Mouse (Mus musculus) A20 (cell line): ENCODE results near the gene Noc2l.

Experiments
- DNase-seq: peaks from one replicate; pipeline ENCODE4 v3.0.0-alpha.2; 2011; ENCODE audit warnings: low read depth, low spot score

Gene Noc2l

DNA sequence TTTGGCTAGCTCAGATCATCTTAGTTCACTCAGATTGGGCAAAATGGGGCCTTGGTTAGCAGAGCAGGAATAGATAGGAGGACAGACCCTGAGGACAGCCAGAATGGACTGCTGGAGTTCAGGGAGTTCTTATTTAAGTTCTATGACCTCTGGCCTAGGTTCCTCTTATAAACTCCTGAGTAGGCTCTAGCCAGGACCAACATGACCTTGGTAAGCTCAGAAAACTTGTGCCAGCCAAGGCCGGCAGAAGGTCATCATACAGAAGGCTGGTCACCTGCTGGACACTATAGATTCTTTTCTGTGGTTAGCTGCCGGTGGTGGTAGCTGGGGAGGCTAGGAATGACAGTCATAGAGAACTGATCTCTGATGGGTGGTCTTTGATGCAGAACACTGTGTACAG, 19.6 kb upstream of the Noc2l start:
- no peak for DNase-seq

- no peak for DNase-seq
Observed at GRCm38 (mm10) chr4:156217022-156217669, 18.7 kb upstream of the Noc2l start.

GRCm38 (mm10) chr4:156217838-156218237, 18.0 kb upstream of the Noc2l start:
- no peak for DNase-seq

DNA sequence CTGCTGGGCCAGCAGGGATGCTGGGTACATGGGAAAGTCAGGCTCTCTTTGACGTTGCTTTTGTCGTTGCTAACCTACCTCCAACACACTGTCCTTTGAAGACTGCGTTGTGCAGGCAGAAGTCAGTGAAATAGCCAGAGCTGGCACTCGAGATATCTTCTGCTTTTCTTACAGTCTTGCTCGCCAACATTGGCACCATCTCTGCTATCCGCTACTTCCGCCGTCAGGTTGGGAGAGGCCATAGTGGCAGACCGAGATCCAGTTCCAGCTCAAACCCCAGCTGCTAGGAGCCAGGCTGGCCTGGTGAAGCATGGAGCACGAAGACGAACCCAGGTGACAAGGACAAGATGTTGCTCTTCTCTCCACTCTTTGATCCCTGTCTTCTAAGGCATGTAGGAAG, 15.9 kb upstream of the Noc2l start:
- DNase-seq: no peak

- no peak for DNase-seq
Observed at GRCm38 (mm10) chr4:156224276-156224675, 11.5 kb upstream of the Noc2l start.

- DNase-seq: no peak
Observed at GRCm38 (mm10) chr4:156227752-156228392, 7.9 kb upstream of the Noc2l start.

- DNase-seq: no peak
Observed at GRCm38 (mm10) chr4:156228393-156229024, 7.3 kb upstream of the Noc2l start.

DNA sequence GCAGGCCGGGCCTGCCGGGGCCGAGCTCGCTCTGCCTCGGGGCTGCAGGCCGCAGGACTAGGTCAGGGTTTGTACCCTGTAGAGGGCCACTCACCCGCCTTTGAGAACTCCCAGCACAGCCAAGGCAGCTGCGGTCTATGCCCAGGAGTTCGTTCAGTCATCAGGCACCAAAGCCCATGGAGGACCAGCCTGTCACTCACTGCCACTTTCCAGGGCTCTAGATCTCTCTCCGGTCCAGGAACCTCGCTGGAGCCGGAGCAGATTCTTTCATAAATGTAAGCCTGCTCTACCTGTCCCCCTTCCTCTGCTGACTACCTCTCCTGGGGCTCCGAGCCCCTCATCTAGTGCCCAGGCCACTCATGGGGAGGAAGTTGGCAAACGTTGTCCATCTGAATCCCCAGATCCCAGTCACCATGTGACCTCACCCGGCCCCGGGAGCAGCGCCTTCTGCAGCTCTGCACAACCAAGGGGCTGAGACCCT, 1.7 kb upstream of the Noc2l start:
- peak; percentile 19 for DNase-seq

DNA sequence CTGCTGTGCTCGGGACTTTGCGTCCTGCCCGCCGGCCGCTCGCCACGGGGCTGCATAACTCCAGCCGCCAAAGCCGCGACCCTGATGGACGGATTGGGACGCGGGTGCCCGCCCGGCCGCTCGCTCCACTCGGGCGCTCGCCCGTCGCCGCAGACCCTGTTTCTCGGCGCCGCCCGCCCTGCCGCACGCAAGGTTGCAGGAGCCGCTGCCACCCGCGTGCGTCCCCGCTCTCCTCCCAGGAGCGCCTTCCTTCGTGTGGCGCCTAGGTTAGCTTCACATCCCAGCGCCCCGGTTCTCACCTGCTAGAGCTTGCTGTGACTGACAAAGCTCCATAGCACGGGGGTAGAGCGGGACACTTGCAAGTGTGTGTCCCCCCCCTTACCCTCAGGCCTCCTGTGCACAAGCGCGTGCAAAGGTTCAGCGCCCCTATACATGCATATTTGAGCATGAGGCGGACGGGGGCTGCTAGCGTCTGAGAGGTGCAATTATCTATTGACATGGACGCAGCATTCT, 1.1 kb upstream of the Noc2l start, which contains the start of gene Plekhn1:
TSS of gene Plekhn1 (minus strand) at position 157 of the 513 bp plus-strand sequence.
- DNase-seq: peak; percentile 86

DNA sequence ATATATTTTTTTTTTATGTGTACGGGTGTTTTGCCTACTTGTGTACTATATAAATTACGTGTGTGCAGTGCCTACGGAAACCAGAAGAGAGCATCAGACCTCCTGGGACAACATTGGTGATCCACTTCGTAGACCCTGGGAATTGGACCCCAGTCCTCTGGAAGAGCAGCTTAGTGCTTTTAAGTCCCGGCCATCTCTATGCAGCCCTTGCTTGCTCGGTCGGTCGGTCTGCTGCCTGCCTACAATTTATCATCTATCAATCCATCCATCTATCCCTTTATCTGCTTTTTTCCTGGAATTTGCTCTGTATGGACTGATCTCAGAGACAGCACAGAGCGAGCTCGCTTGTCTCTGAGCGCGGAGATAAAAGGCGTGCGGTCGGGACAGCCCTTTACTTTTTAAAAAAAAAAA, 445 bp upstream of the Noc2l start:
- DNase-seq: peak; percentile 87

GRCm38 (mm10) chr4:156236651-156237447, 1.0 kb downstream of the Noc2l start:
- DNase-seq: peak; percentile 48

DNA sequence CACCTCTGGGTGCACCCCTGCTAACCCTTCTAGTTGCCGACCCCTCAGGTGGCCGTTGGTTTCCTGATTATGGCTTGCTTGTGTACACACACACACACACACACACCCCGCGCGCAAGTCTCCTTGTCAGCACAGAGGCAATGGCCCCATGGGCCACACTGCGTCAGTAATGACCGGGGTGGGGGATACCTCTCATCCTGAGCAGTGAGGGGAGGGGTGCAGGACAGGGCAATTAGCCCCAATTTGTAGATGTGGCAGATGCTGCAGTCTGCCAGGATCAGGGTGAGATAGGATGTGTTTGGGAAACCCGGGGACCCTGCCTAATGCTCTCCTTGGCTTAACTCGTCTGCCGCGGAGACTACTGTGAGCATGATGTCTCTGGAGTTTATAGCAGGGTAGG, 13.8 kb downstream of the Noc2l start:
- DNase-seq: no peak

- DNase-seq: no peak
Observed at GRCm38 (mm10) chr4:156251081-156251480, 15.3 kb downstream of the Noc2l start.

DNA sequence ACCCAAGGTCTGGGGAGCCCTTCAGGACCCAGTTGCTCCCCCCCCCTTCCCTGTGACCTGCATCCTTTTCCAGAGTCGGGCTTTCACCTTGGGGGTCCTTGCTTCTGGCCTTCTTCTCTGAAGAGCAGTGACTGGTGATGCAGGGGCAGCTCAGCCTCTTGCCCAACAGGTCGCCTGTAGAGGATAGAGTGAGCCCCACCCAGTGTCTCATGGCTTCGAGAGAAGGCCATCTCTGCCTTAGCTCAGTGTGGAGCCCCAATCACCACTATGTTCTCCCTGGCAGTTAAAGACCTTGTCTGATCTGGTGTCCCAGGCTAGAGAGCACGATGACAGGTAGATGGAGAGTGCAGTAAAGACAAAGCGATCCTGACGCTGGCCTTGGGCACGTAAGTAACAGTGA, 16.3 kb downstream of the Noc2l start:
- no peak for DNase-seq

- DNase-seq: no peak
Observed at GRCm38 (mm10) chr4:156252619-156253018, 16.8 kb downstream of the Noc2l start.

DNA sequence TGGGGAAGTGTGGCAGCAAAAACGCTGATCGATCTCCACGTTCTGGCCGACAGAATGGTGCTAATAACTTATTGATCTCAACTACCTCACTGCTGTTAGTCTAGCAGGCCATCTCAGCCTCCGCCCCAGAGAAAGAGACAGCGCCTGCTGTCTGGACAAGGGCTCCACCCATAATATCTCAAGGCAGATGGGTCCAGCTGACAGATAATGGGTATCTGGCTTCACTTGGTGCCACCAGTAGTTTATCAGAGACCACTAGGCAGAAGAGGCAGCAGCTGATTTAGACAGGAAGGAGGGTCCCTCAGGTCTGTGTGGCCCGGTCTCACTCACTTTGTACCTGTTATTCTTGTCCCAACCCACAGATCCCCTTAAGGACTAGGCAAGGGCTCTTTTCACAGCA, 17.2 kb downstream of the Noc2l start:
- no peak for DNase-seq

- DNase-seq: no peak
Observed at GRCm38 (mm10) chr4:156254361-156255077, 18.7 kb downstream of the Noc2l start.

DNA sequence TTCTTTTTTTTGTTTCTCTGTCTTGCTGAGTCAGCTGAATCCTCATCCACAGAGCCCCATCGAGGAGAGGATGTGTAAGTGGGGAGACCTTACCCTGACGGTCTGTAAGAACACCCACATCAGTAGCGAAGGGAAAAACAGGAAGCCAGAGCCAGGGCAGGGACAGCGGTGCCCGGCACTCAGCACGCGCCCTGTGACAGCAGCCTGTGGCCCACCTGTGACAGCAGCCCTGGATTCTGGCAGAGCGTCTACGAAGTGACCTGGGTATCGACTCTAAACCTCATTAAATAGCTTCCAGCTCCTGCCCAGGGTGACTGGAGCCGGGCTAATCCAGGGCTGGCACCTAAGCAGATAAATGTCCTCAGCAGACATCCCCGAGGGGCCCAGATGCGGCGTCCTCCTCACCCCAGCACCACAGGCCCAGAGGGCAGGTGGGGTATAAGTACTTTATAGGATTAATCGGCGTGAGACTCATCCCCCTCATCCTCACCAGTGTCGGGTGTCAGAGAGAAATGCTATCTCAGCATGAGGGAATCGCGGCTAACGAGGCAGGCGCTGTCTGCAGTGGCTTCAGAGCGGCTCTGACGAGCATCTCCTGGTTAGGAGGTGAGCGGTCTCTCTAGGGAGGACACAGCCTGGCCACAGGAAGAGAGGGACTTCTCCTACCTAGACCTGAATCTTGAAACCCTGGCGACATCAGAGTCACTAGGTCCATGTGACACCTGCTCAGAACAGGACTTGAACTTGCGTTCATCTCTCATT, 19.4 kb downstream of the Noc2l start, which contains the start of gene Samd11:
TSS of gene Samd11 (minus strand) at position 580 of the 762 bp plus-strand sequence.
- DNase-seq: no peak
